Mouse (Mus musculus): ENCODE results near the gene Pmm1. TPM values are rescaled to one million over a fixed set of nuclear protein-coding genes. Genes with fewer than 3 reads are reported as not detected.

Gene Pmm1
- polyA plus RNA-seq, 1 experiment from 2014 or later: 23.2 TPM

Other genes starting within 250 kb of the Pmm1 start
- 16.8 and 17.2 TPM in 2 replicates for gene Zc3h7b, start 215.9 kb downstream of the Pmm1 start, polyA plus RNA-seq (2015; fragmentation: Nextera tagmentation; extraction: Ambion mirVana)
- 95.0 and 102 TPM in 2 replicates for gene Rangap1, start 215.4 kb downstream of the Pmm1 start, polyA plus RNA-seq (2015; fragmentation: Nextera tagmentation; extraction: Ambion mirVana)
- 15.9 and 17.7 TPM in 2 replicates for gene Tef, start 158.5 kb downstream of the Pmm1 start, polyA plus RNA-seq (2015; fragmentation: Nextera tagmentation; extraction: Ambion mirVana)
- 25.9 and 26.0 TPM in 2 replicates for gene Tob2, start 102.1 kb downstream of the Pmm1 start, polyA plus RNA-seq (2015; fragmentation: Nextera tagmentation; extraction: Ambion mirVana)
- gene Phf5a, start 89.0 kb downstream of the Pmm1 start, polyA plus RNA-seq (2015; fragmentation: Nextera tagmentation; extraction: Ambion mirVana): 120 and 152 TPM in 2 replicates
- 227 and 239 TPM in 2 replicates for gene Aco2, start 88.6 kb downstream of the Pmm1 start, polyA plus RNA-seq (2015; fragmentation: Nextera tagmentation; extraction: Ambion mirVana)
- gene Polr3h, start 34.7 kb downstream of the Pmm1 start, polyA plus RNA-seq (2015; fragmentation: Nextera tagmentation; extraction: Ambion mirVana): 65.5 and 80.4 TPM in 2 replicates
- 11.7 and 12.9 TPM in 2 replicates for gene Csdc2, start 24.2 kb downstream of the Pmm1 start, polyA plus RNA-seq (2015; fragmentation: Nextera tagmentation; extraction: Ambion mirVana)
- not detected in 2 replicates for gene 1700029P11Rik, start 19.6 kb upstream of the Pmm1 start, polyA plus RNA-seq (2015; fragmentation: Nextera tagmentation; extraction: Ambion mirVana)
- gene Xrcc6, start 26.9 kb upstream of the Pmm1 start, polyA plus RNA-seq (2015; fragmentation: Nextera tagmentation; extraction: Ambion mirVana): 76.1 and 79.6 TPM in 2 replicates
- gene Desi1, start 72.9 kb upstream of the Pmm1 start, polyA plus RNA-seq (2015; fragmentation: Nextera tagmentation; extraction: Ambion mirVana): 19.8 and 21.3 TPM in 2 replicates
- gene Snu13, start 86.7 kb upstream of the Pmm1 start, polyA plus RNA-seq (2015; fragmentation: Nextera tagmentation; extraction: Ambion mirVana): 256 and 273 TPM in 2 replicates
- gene 4930407I10Rik, start 98.2 kb upstream of the Pmm1 start, polyA plus RNA-seq (2015; fragmentation: Nextera tagmentation; extraction: Ambion mirVana): not detected in 2 replicates
- not detected in 2 replicates for gene Mei1, start 109.1 kb upstream of the Pmm1 start, polyA plus RNA-seq (2015; fragmentation: Nextera tagmentation; extraction: Ambion mirVana)
- 12.0 and 12.6 TPM in 2 replicates for gene Ccdc134, start 167.0 kb upstream of the Pmm1 start, polyA plus RNA-seq (2015; fragmentation: Nextera tagmentation; extraction: Ambion mirVana)
- 163 and 172 TPM in 2 replicates for gene Srebf2, start 186.3 kb upstream of the Pmm1 start, polyA plus RNA-seq (2015; fragmentation: Nextera tagmentation; extraction: Ambion mirVana)

Data from intestine, embryonic 15.5 days (tissue).